Mouse (Mus musculus) kidney, adult 2 months (tissue): ENCODE measurements at regions not wholly inside any gene's neighbourhood (a gene's known extent, or its start where the extent isn't known, plus 50 kb on each side); places are given as distances from the start of the nearest gene placed in this dataset.

Source experiments
- DNase-seq: peaks from one replicate; pipeline ENCODE4 v3.0.0; 2021
- H3K27ac ChIP-seq: fragments of 200-500 bp; 2 replicates; pipeline ENCODE4 v1.5.1; 2012; ENCODE audit warnings: low read depth, low read length, control low read depth, inconsistent platforms; ENCODE audit not compliant: insufficient read depth
- H3K27me3 ChIP-seq: fragments of 200-500 bp; replicated peaks from 2 replicates; pipeline ENCODE4 v1.6.1; 2012; ENCODE audit warnings: mild to moderate bottlenecking, moderate library complexity, low read length, inconsistent platforms; ENCODE audit not compliant: control insufficient read depth, insufficient read depth
- H3K36me3 ChIP-seq: fragments of 200-500 bp; 2 replicates; pipeline ENCODE4 v1.6.1; 2012; ENCODE audit warnings: mild to moderate bottlenecking, moderate library complexity, low read length, inconsistent platforms; ENCODE audit not compliant: control insufficient read depth, insufficient read depth
- H3K4me1 ChIP-seq: fragments of 200-500 bp; 2 replicates; pipeline ENCODE4 v1.6.1; 2011; ENCODE audit warnings: low read length; ENCODE audit not compliant: control insufficient read depth, insufficient read depth
- H3K4me3 ChIP-seq: fragments of 200-500 bp; 2 replicates; pipeline ENCODE4 v1.5.1; 2011; ENCODE audit warnings: mild to moderate bottlenecking, low read depth, low read length, control low read depth; ENCODE audit not compliant: insufficient read depth
- CTCF ChIP-seq: fragments of 200-500 bp; conservative IDR thresholded peaks from 2 replicates; pipeline ENCODE4 v1.5.1; 2011; ENCODE audit warnings: low read depth, mild to moderate bottlenecking, control low read depth, low read length, moderate library complexity, mixed read lengths; ENCODE audit not compliant: insufficient read depth, insufficient read length
- POLR2A ChIP-seq: fragments of 200-500 bp; IDR thresholded peaks from one replicate; pipeline ENCODE4 v1.6.1; 2011; ENCODE audit warnings: low read depth, low read length, control low read depth
- WGBS: fragments of 180-500 bp; shearing (Covaris S2); methylation state at CpG from one replicate; pipeline ENCODE4 v1.1.7; 2018; 5-methylcytosine and 5-hydroxymethylcytosine counted together

- 91% methylated on average over 7 of the region's 7 CpGs for WGBS
These were observed 61.3 kb upstream of the Elk3 start for GRCm38 (mm10) chr10:93372281-93372680.

GRCm38 (mm10) chr10:93373265-93373664, 62.3 kb upstream of the Elk3 start:
- no peaks in the 10 kb centered on the region for H3K36me3 ChIP-seq
- no peak overlapping the region for H3K27ac ChIP-seq
- no peaks in the 10 kb centered on the region for H3K27me3 ChIP-seq
- H3K4me1 ChIP-seq, result no peaks in the 10 kb centered on the region
- no peak for DNase-seq
- WGBS, result 93% methylated on average over 5 of the region's 5 CpGs
- TF ChIP-seq CTCF, result no peak
- TF ChIP-seq POLR2A, result no peak
- no peak overlapping the region for H3K4me3 ChIP-seq

More at GRCm38 (mm10) chr10:93372281-93372680, 61.3 kb upstream of the Elk3 start:
- TF ChIP-seq CTCF (no peak), POLR2A (no peak)
- Histone ChIP-seq H3K4me3 (no peak overlapping the region), H3K27me3 (no peaks in the 10 kb centered on the region), H3K36me3 (no peaks in the 10 kb centered on the region), H3K4me1 (no peaks in the 10 kb centered on the region), H3K27ac (no peak overlapping the region)
- no peak for DNase-seq

- Histone ChIP-seq H3K4me3 (no peak overlapping the region), H3K27ac (peak overlapping the region; percentile 29), H3K4me1 (no peaks in the 10 kb centered on the region), H3K36me3 (no peaks in the 10 kb centered on the region), H3K27me3 (no peaks in the 10 kb centered on the region)
- TF ChIP-seq CTCF (no peak), POLR2A (no peak)
- no peak for DNase-seq
- WGBS, result 77% methylated on average over 6 of the region's 6 CpGs
These were observed 63.2 kb upstream of the Elk3 start for GRCm38 (mm10) chr10:93373954-93374689.

GRCm38 (mm10) chr10:93374690-93374994, 63.7 kb upstream of the Elk3 start:
- Histone ChIP-seq H3K27ac (peak overlapping the region; percentile 84; the same call in 1 of the 2 replicates), H3K4me3 (no peak overlapping the region), H3K4me1 (no peaks in the 10 kb centered on the region), H3K27me3 (no peaks in the 10 kb centered on the region), H3K36me3 (no peaks in the 10 kb centered on the region)
- TF ChIP-seq POLR2A, result no peak
- TF ChIP-seq CTCF, result no peak
- no peak for DNase-seq
- whole genome bisulfite sequencing, result 76% methylated on average over 2 of the region's 2 CpGs

- H3K27ac ChIP-seq, result peak overlapping the region; percentile 84
- no peaks in the 10 kb centered on the region for H3K27me3 ChIP-seq
- TF ChIP-seq POLR2A, result no peak
- no peak for TF ChIP-seq CTCF
- H3K4me3 ChIP-seq, result no peak overlapping the region
- no peaks in the 10 kb centered on the region for H3K36me3 ChIP-seq
- no peaks in the 10 kb centered on the region for H3K4me1 ChIP-seq
- DNase-seq, result peak; percentile 84
- 44% methylated on average over 13 of the region's 13 CpGs for WGBS
These were observed 64.2 kb upstream of the Elk3 start for GRCm38 (mm10) chr10:93375007-93375711.

GRCm38 (mm10) chr10:93375771-93376170, 64.8 kb upstream of the Elk3 start:
- no peak for TF ChIP-seq CTCF
- no peak for TF ChIP-seq POLR2A
- H3K4me3 ChIP-seq, result no peak overlapping the region
- WGBS, result 73% methylated on average over 4 of the region's 4 CpGs

GRCm38 (mm10) chr10:93376457-93376941, 65.6 kb upstream of the Elk3 start:
- no peaks in the 10 kb centered on the region for H3K36me3 ChIP-seq
- peak overlapping the region; percentile 89 for H3K27ac ChIP-seq
- DNase-seq, result peak; percentile 79
- no peak for TF ChIP-seq CTCF
- TF ChIP-seq POLR2A, result no peak
- H3K4me1 ChIP-seq, result no peaks in the 10 kb centered on the region
- no peaks in the 10 kb centered on the region for H3K27me3 ChIP-seq
- H3K4me3 ChIP-seq, result no peak overlapping the region
- WGBS, result 68% methylated on average over 7 of the region's 7 CpGs

More at GRCm38 (mm10) chr10:93375771-93376170, 64.8 kb upstream of the Elk3 start:
- Histone ChIP-seq H3K27me3 (no peaks in the 10 kb centered on the region), H3K4me1 (no peaks in the 10 kb centered on the region), H3K27ac (peak overlapping the region; percentile 84), H3K36me3 (no peaks in the 10 kb centered on the region)
- DNase-seq, result no peak
